Mouse (Mus musculus) hindbrain, postnatal 0 days (tissue): ENCODE data around the gene Rab5if. TPM values are rescaled to one million over a fixed set of nuclear protein-coding genes. Genes with fewer than 3 reads are reported as not detected.

Source experiments
- ATAC-seq: fragments of 200-750 bp; cut with Nextera tagmentation; 2 replicates; pipeline ENCODE4 v1.8.0; 2017; ENCODE audit warnings: mild to moderate bottlenecking, moderate TSS enrichment, moderate library complexity
- DNase-seq: peaks from one replicate; pipeline ENCODE4 v3.0.0-alpha.2; 2015; ENCODE audit warnings: low spot score
- H3K27ac ChIP-seq: fragments of 300-500 bp; sonication (generic); 2 replicates; pipeline ENCODE4 v1.5.1; 2014; ENCODE audit warnings: mild to moderate bottlenecking
- H3K27me3 ChIP-seq: fragments of 300-500 bp; sonication (generic); 2 replicates; pipeline ENCODE4 v1.6.1; 2014; ENCODE audit warnings: low read length, mixed read lengths; ENCODE audit not compliant: insufficient read depth
- H3K36me3 ChIP-seq: fragments of 300-500 bp; sonication (generic); 2 replicates; pipeline ENCODE4 v1.6.1; 2014; ENCODE audit warnings: low read length, mixed read lengths; ENCODE audit not compliant: insufficient read depth
- H3K4me1 ChIP-seq: fragments of 300-500 bp; sonication (generic); 2 replicates; pipeline ENCODE4 v1.6.1; 2014; ENCODE audit warnings: antibody characterized with exemption, low read length, mixed read lengths; ENCODE audit not compliant: insufficient read depth
- H3K4me2 ChIP-seq: fragments of 300-500 bp; sonication (generic); 2 replicates; pipeline ENCODE4 v1.6.1; 2014; ENCODE audit warnings: low read depth, mild to moderate bottlenecking, low read length, moderate library complexity, mixed read lengths
- H3K4me3 ChIP-seq: fragments of 300-500 bp; sonication (generic); 2 replicates; pipeline ENCODE4 v1.5.1; 2014; ENCODE audit warnings: low read length
- H3K9ac ChIP-seq: fragments of 300-500 bp; sonication (generic); replicated peaks from 2 replicates; pipeline ENCODE4 v1.6.1; 2014; ENCODE audit warnings: mild to moderate bottlenecking, low read length, moderate library complexity, mixed read lengths
- H3K9me3 ChIP-seq: fragments of 300-500 bp; sonication (generic); 2 replicates; pipeline ENCODE4 v1.6.1; 2016; ENCODE audit warnings: low read length, mixed read lengths
- CTCF ChIP-seq: IDR thresholded peaks from 2 replicates; pipeline ENCODE4 v1.5.1; 2016; ENCODE audit warnings: antibody characterized with exemption, control low read depth, low read depth
- WGBS: fragments of 180-500 bp; shearing (Covaris S2); extraction: QIAGEN DNeasy Blood & Tissue Kit; methylation state at CpG from one replicate; pipeline ENCODE4 v1.1.7; 2014; 5-methylcytosine and 5-hydroxymethylcytosine counted together
- polyA plus RNA-seq: library from polyadenylated mRNA; unstranded; fragments of >200 nt; fragmentation: Nextera tagmentation; extraction: Ambion mirVana; gene quantifications from 2 replicates; pipeline ENCODE4 v1.2.1, GENCODE M21; 2015
- total RNA-seq: library from RNA; depleted of rRNA; stranded (reverse); fragments of >200 nt; gene quantifications from 2 replicates; pipeline ENCODE4 v1.2.3, GENCODE M21; 2014

The Rab5if gene
- total and polyA plus RNA-seq, 2 experiments from 2014 or later = 135 to 158 TPM

- ATAC-seq (no peak), DNase-seq (no peak)
- H3K4me2 ChIP-seq = no peak overlapping the region
- H3K27ac ChIP-seq = no peak overlapping the region
- H3K9ac ChIP-seq = no peak overlapping the region
- no peaks in the 10 kb centered on the region; the same call in 1 of the 2 replicates for H3K4me1 ChIP-seq
- peaks cover 24% of the 10 kb centered on the region; the same call in 1 of the 2 replicates for H3K36me3 ChIP-seq
- no peak for TF ChIP-seq CTCF
- H3K9me3 ChIP-seq = no peaks in the 10 kb centered on the region
- no peak overlapping the region for H3K4me3 ChIP-seq
- WGBS = 88% methylated on average over 8 of the region's 8 CpGs
- H3K27me3 ChIP-seq = no peaks in the 10 kb centered on the region
Observed at GRCm38 (mm10) chr2:156874047-156874759, 11.3 kb downstream of the Rab5if start.

- Histone ChIP-seq H3K4me2 (no peak overlapping the region), H3K9ac (no peak overlapping the region), H3K36me3 (peaks cover 24% of the 10 kb centered on the region; the same call in 1 of the 2 replicates), H3K9me3 (no peaks in the 10 kb centered on the region), H3K4me1 (no peaks in the 10 kb centered on the region; the same call in 1 of the 2 replicates), H3K4me3 (no peak overlapping the region), H3K27me3 (no peaks in the 10 kb centered on the region), H3K27ac (no peak overlapping the region; the same call in 1 of the 2 replicates)
- peak; percentile 19 for DNase-seq
- 86% methylated on average over 4 of the region's 4 CpGs for WGBS
- TF ChIP-seq CTCF = no peak
- ATAC-seq = no peak
Observed at GRCm38 (mm10) chr2:156874760-156875510, 12.0 kb downstream of the Rab5if start.

GRCm38 (mm10) chr2:156877726-156878125 lies 14.8 kb downstream of the Rab5if start:
- TF ChIP-seq CTCF = no peak
- DNase-seq (no peak), ATAC-seq (no peak)
- no peaks in the 10 kb centered on the region for H3K27me3 ChIP-seq
- peaks cover 18% of the 10 kb centered on the region; the same call in 1 of the 2 replicates for H3K36me3 ChIP-seq
- 50% methylated on average over 9 of the region's 9 CpGs for WGBS
- H3K9me3 ChIP-seq = no peaks in the 10 kb centered on the region
- H3K4me1 ChIP-seq = no peaks in the 10 kb centered on the region; the same call in 1 of the 2 replicates
- no peak overlapping the region for H3K4me2 ChIP-seq
- H3K4me3 ChIP-seq = no peak overlapping the region
- H3K9ac ChIP-seq = no peak overlapping the region
- H3K27ac ChIP-seq = no peak overlapping the region

GRCm38 (mm10) chr2:156879541-156879940 lies 16.6 kb downstream of the Rab5if start:
- Histone ChIP-seq H3K4me3 (no peak overlapping the region), H3K4me2 (no peak overlapping the region), H3K9me3 (no peaks in the 10 kb centered on the region), H3K27ac (no peak overlapping the region), H3K4me1 (no peaks in the 10 kb centered on the region; the same call in 1 of the 2 replicates), H3K36me3 (peaks cover 6% of the 10 kb centered on the region; the same call in 1 of the 2 replicates), H3K9ac (no peak overlapping the region), H3K27me3 (no peaks in the 10 kb centered on the region)
- ATAC-seq = no peak
- no peak for DNase-seq
- 58% methylated on average over 3 of the region's 3 CpGs for WGBS
- no peak for TF ChIP-seq CTCF

- no peak for TF ChIP-seq CTCF
- no peaks in the 10 kb centered on the region for H3K9me3 ChIP-seq
- no peaks in the 10 kb centered on the region; the same call in 1 of the 2 replicates for H3K4me1 ChIP-seq
- H3K4me2 ChIP-seq = no peak overlapping the region
- no peak overlapping the region for H3K4me3 ChIP-seq
- H3K27ac ChIP-seq = no peak overlapping the region
- no peaks in the 10 kb centered on the region for H3K36me3 ChIP-seq
- no peak for DNase-seq
- ATAC-seq = no peak
- H3K9ac ChIP-seq = no peak overlapping the region
- no peaks in the 10 kb centered on the region for H3K27me3 ChIP-seq
- WGBS = 49% methylated on average over 10 of the region's 10 CpGs
Observed at GRCm38 (mm10) chr2:156882431-156883001, 19.6 kb downstream of the Rab5if start.

- WGBS = 79% methylated on average over 10 of the region's 10 CpGs
- no peak for ATAC-seq
Observed at GRCm38 (mm10) chr2:156884396-156885211, 21.7 kb downstream of the Rab5if start.

More at GRCm38 (mm10) chr2:156884396-156885211, 21.7 kb downstream of the Rab5if start:
- Histone ChIP-seq H3K27me3 (no peaks in the 10 kb centered on the region), H3K4me2 (no peak overlapping the region), H3K4me3 (no peak overlapping the region), H3K27ac (no peak overlapping the region), H3K9ac (no peak overlapping the region), H3K4me1 (no peaks in the 10 kb centered on the region), H3K36me3 (no peaks in the 10 kb centered on the region), H3K9me3 (no peaks in the 10 kb centered on the region)
- no peak for TF ChIP-seq CTCF
- DNase-seq = no peak
